Mouse (Mus musculus) kidney, embryonic 16.5 days (tissue): ENCODE measurements at regions not wholly inside any gene's neighbourhood (a gene's known extent, or its start where the extent isn't known, plus 50 kb on each side); places are given as distances from the start of the nearest gene placed in this dataset.
A peak's percentile ranks its signal among the peaks of the same experiment; 100 is the strongest.

Source experiments
- ATAC-seq: fragments of 200-750 bp; cut with Nextera tagmentation; 2 replicates; pipeline ENCODE4 v1.8.0; 2017; ENCODE audit warnings: moderate TSS enrichment; ENCODE audit not compliant: low FRiP score, low TSS enrichment
- H3K27ac ChIP-seq: fragments of 300-500 bp; sonication (generic); 2 replicates; pipeline ENCODE4 v1.5.1; 2014; ENCODE audit warnings: low read length
- H3K27me3 ChIP-seq: fragments of 300-500 bp; sonication (generic); 2 replicates; pipeline ENCODE4 v1.6.1; 2014; ENCODE audit warnings: low read length, control low read depth, mixed read lengths; ENCODE audit not compliant: insufficient read depth
- H3K36me3 ChIP-seq: fragments of 300-500 bp; sonication (generic); 2 replicates; pipeline ENCODE4 v1.6.1; 2014; ENCODE audit warnings: low read length, control low read depth, mixed read lengths; ENCODE audit not compliant: insufficient read depth
- H3K4me1 ChIP-seq: fragments of 300-500 bp; sonication (generic); 2 replicates; pipeline ENCODE4 v1.6.1; 2014; ENCODE audit warnings: low read length, control low read depth, mixed read lengths; ENCODE audit not compliant: insufficient read depth
- H3K4me2 ChIP-seq: fragments of 300-500 bp; sonication (generic); replicated peaks from 2 replicates; pipeline ENCODE4 v1.6.1; 2014; ENCODE audit warnings: low read depth, low read length
- H3K4me3 ChIP-seq: fragments of 300-500 bp; sonication (generic); 2 replicates; pipeline ENCODE4 v1.5.1; 2014; ENCODE audit warnings: mild to moderate bottlenecking, low read length
- H3K9ac ChIP-seq: fragments of 300-500 bp; sonication (generic); replicated peaks from 2 replicates; pipeline ENCODE4 v1.6.1; 2014; ENCODE audit warnings: low read length
- H3K9me3 ChIP-seq: fragments of 300-500 bp; sonication (generic); 2 replicates; pipeline ENCODE4 v1.6.1; 2016; ENCODE audit warnings: low read length, control low read depth
- WGBS: fragments of 180-500 bp; shearing (Covaris S2); extraction: QIAGEN DNeasy Blood & Tissue Kit; methylation state at CpG from one replicate; pipeline ENCODE4 v1.1.7; 2014; 5-methylcytosine and 5-hydroxymethylcytosine counted together

DNA sequence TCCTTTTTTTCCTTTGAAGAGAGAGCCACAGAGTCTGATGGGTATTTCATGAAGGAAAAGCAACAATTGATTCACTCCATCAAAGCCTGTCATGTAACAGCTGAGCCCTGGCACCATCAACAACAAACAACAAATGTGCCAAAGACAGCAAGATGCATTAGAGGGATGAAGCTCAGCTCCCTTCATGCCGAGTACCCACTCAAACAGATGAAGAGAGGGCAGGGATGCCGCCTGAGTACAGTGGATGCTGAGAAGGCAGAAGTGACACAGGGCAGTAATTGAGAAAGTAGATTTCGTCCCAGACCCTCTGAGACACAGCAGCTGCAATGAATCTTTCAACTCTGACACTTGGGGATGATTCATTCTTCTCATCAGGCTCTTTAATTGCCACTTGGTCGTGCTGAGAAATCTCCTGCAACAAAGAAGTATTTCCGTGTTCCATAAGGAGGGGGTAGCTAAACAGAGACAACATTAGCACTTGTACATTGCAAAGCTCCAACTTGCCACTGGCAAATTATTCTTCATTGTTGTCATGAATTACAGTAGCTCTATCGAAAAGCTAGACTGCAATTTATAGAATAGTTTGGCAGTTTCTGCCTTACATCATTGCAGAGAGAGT lies 467.9 kb downstream of the Prim2 start:
- H3K4me2 ChIP-seq, result no peak overlapping the region
- H3K9ac ChIP-seq, result no peak overlapping the region
- no peak overlapping the region for H3K4me3 ChIP-seq
- ATAC-seq, result no peak
- H3K27me3 ChIP-seq, result no peaks in the 10 kb centered on the region
- WGBS, result 25% methylated on average over 6 of the region's 6 CpGs
- H3K36me3 ChIP-seq, result no peaks in the 10 kb centered on the region
- no peaks in the 10 kb centered on the region for H3K9me3 ChIP-seq
- no peaks in the 10 kb centered on the region for H3K4me1 ChIP-seq
- no peak overlapping the region for H3K27ac ChIP-seq

DNA sequence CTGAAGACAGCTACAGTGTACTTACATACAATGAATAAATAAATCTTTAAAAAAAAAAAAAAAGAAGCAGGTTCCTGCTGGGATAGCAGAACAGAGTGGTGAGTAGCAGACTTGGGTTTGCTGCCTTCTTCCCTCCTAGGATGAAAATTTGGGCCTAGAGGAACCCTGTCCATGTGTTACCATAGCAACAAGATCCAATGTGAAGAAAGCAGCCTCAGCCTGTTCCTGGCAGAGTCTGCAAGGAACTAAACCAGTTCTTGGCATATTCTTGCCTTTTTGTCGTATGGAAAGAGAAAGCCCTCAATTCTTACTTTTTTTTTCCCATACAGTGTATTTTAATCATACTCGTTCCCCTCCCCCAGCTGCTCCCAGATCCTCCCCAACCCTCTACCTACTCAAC lies 474.5 kb downstream of the Prim2 start:
- Histone ChIP-seq H3K4me2 (no peak overlapping the region), H3K27ac (no peak overlapping the region), H3K9ac (no peak overlapping the region), H3K36me3 (no peaks in the 10 kb centered on the region), H3K27me3 (no peaks in the 10 kb centered on the region), H3K4me1 (no peaks in the 10 kb centered on the region), H3K4me3 (no peak overlapping the region), H3K9me3 (no peaks in the 10 kb centered on the region)
- no peak for ATAC-seq
- WGBS, result 82% methylated on average over 2 of the region's 2 CpGs

DNA sequence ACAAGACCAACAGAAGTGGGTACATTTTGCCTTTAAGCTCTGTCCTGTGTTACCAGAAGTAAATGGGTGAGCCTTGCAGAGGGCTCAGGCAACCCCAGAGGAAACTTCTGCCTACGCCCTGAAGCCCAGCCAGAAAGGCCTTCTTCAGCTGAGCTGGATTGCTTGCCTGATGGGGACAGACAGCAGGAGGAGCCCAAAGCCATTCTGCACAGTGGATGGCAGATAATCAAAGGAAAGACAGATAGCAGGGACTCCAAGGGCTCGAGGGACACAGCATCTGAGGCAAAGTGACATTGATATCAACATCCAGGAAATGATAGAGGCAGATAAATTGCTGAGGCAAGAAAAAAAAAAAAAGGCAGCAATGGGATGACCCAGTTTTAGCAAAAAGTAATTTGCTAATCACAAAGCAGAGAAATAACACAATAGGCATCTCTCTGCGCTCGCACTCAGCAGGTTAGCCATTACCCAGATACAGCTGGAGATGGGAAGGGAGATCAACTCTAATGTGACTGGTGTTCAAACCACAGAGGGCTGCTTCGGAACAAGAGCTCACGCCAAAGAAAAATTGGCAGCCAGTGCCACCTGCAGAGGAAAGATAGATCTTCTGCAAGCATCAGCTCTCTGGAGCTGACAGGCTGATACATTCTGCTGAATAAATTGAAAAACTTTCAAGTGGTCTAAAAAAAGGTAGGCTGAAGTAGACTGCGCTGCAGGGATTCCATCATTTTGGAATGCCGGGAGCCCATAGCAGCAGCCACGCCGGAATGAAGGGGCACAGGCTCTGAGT lies 494.8 kb downstream of the Prim2 start:
- Histone ChIP-seq H3K4me2 (no peak overlapping the region), H3K27me3 (no peaks in the 10 kb centered on the region), H3K4me1 (no peaks in the 10 kb centered on the region), H3K36me3 (no peaks in the 10 kb centered on the region), H3K9me3 (no peaks in the 10 kb centered on the region), H3K4me3 (no peak overlapping the region), H3K9ac (no peak overlapping the region), H3K27ac (no peak overlapping the region)
- no peak for ATAC-seq
- WGBS, result 78% methylated on average over 10 of the region's 10 CpGs

DNA sequence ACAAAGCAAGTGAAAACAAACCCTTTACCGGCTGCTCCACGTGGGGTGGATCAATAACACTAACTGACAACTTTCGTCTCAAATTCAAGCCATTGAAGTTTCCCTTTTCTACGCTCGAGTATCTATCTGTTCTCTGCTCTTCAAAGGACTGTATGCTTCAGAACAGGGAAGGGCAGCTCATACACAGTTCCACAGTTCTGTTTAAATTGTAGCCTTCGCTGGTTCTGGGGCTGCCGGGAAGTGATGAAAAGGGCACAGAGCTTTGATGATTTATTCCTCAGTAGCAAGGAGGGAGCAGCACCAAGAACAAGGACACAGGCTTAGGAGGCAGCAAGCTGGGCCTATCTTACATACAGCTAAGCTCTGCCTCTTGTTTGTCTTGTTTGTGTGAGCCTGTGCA lies 532.6 kb downstream of the Prim2 start:
- H3K4me1 ChIP-seq, result no peaks in the 10 kb centered on the region
- H3K27me3 ChIP-seq, result no peaks in the 10 kb centered on the region
- no peak overlapping the region for H3K4me3 ChIP-seq
- no peak overlapping the region for H3K4me2 ChIP-seq
- ATAC-seq, result no peak
- no peaks in the 10 kb centered on the region for H3K36me3 ChIP-seq
- H3K9ac ChIP-seq, result no peak overlapping the region
- H3K9me3 ChIP-seq, result no peaks in the 10 kb centered on the region
- no peak overlapping the region for H3K27ac ChIP-seq
- WGBS, result 37% methylated on average over 7 of the region's 7 CpGs

DNA sequence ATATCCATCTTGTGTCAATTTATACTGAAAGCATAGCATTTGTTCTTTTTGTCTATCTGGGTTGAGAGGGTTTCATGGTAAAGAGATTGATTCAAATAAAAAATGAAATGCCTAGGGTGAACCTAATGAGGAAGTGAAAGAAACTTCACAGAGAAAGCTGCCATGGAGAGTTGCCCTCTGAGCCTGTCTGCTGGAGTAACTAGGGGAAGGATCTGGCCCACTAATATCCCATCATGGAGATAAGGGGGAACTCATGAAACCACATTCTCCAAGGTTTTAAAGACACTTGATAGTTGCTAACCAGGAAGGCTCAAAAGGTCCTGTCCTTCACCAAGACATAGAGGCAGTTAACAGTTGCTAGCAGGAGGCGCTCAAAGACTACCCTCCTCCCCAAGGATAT lies 539.2 kb downstream of the Prim2 start:
- Histone ChIP-seq H3K4me1 (no peaks in the 10 kb centered on the region), H3K4me3 (no peak overlapping the region), H3K9ac (no peak overlapping the region), H3K27me3 (no peaks in the 10 kb centered on the region), H3K9me3 (no peaks in the 10 kb centered on the region), H3K27ac (no peak overlapping the region), H3K36me3 (no peaks in the 10 kb centered on the region), H3K4me2 (no peak overlapping the region)
- ATAC-seq, result no peak
- 97% methylated on average over 1 of the region's 1 CpGs for WGBS

DNA sequence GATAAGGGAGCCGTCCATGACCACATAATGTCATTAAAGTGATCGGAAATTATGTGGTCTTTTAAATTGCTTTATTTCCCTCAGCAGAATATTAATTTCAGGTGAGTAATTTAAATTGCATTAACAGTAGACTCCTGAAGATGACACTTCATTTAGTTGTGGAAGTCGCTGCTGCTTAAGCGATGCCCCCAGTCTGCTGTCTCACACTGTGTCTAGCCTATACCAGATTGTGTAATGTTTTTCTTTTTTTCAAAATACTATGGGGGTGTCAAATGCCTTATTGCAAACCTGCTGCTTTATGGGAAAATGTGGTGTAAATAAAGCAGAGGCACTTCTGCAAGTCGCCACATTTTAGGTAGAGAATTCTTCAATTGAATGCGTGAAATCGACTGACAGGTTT lies 544.5 kb downstream of the Prim2 start:
- no peak for ATAC-seq
- 67% methylated on average over 7 of the region's 7 CpGs for WGBS
- no peak overlapping the region for H3K4me3 ChIP-seq
- no peaks in the 10 kb centered on the region for H3K9me3 ChIP-seq
- H3K36me3 ChIP-seq, result no peaks in the 10 kb centered on the region
- H3K27ac ChIP-seq, result no peak overlapping the region
- H3K9ac ChIP-seq, result no peak overlapping the region
- no peaks in the 10 kb centered on the region for H3K27me3 ChIP-seq
- no peaks in the 10 kb centered on the region for H3K4me1 ChIP-seq
- H3K4me2 ChIP-seq, result no peak overlapping the region

DNA sequence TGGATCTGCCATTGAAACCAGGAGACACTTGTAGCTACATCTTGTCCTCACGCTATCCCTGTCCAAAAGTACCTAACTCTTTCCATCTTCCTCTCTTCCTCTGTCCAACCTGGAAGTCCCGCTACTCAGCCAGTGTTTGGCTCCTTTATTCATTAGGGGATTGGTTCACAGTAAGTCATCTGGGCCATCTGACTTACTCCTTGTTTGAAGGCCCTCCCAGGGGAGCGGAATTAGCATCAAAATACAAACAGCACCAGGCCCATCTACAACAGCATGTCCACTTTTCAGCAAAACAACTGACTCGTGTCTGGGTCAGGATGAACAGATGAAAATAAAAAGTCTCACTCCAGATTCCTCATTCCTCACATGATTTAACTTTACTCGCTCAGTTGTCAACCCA lies 559.2 kb upstream of the Gm5415 start:
- Histone ChIP-seq H3K27ac (no peak overlapping the region), H3K4me3 (no peak overlapping the region), H3K4me2 (no peak overlapping the region), H3K36me3 (no peaks in the 10 kb centered on the region), H3K9me3 (peaks cover 6% of the 10 kb centered on the region; the same call in 1 of the 2 replicates), H3K9ac (no peak overlapping the region), H3K27me3 (no peaks in the 10 kb centered on the region), H3K4me1 (no peaks in the 10 kb centered on the region)
- ATAC-seq, result no peak
- WGBS, result 76% methylated on average over 5 of the region's 5 CpGs

DNA sequence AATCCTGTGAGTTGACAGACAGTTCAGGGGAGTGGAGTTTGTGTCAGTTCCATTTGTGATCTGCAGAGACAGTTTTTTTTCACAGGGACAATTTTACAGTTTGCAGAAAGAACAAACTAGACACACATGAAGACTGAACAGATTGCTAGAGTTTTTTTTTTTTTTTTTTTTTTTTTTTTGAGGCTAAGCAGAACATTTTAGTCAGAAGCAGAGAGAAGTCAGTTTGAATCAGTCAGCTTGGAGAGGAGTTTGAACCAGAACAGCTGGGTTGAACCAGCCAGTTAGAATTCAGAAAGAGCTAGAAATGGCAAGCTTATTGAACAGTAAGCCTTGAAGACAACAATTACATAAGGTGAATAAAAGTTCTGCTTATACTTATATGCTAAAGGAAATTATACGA lies 557.2 kb upstream of the Gm5415 start:
- Histone ChIP-seq H3K36me3 (no peaks in the 10 kb centered on the region), H3K9ac (no peak overlapping the region), H3K4me2 (no peak overlapping the region), H3K4me1 (no peaks in the 10 kb centered on the region), H3K27me3 (no peaks in the 10 kb centered on the region), H3K9me3 (peaks cover 6% of the 10 kb centered on the region; the same call in 1 of the 2 replicates), H3K4me3 (no peak overlapping the region), H3K27ac (no peak overlapping the region)
- ATAC-seq, result no peak
- WGBS, result 91% methylated on average over 1 of the region's 1 CpGs

DNA sequence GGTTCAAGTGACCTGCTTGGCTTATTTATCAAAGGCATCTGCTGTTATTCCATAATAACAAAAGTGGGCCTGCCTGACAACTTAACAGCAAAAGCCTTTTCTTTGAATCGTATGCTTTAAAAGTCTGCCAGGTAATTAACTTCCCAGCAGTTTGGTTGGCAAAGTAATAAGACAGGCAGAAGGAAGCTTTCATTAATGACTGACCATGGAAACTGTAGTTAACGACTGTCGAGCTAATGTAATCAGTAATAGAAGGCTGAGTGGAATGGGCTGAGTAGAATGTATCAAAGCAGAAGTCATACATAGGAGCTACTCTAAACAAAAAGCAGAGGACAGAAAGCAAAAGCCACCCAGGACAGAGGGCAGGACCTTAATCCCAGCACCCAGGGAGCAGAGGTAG lies 551.0 kb upstream of the Gm5415 start:
- H3K36me3 ChIP-seq, result no peaks in the 10 kb centered on the region
- ATAC-seq, result peak; percentile 88; the same call in 1 of the 2 replicates
- no peaks in the 10 kb centered on the region for H3K4me1 ChIP-seq
- no peaks in the 10 kb centered on the region for H3K27me3 ChIP-seq
- no peak overlapping the region for H3K4me2 ChIP-seq
- H3K9ac ChIP-seq, result no peak overlapping the region
- no peak overlapping the region for H3K4me3 ChIP-seq
- no peak overlapping the region for H3K27ac ChIP-seq
- no peaks in the 10 kb centered on the region for H3K9me3 ChIP-seq
- WGBS, result 55% methylated on average over 3 of the region's 3 CpGs

DNA sequence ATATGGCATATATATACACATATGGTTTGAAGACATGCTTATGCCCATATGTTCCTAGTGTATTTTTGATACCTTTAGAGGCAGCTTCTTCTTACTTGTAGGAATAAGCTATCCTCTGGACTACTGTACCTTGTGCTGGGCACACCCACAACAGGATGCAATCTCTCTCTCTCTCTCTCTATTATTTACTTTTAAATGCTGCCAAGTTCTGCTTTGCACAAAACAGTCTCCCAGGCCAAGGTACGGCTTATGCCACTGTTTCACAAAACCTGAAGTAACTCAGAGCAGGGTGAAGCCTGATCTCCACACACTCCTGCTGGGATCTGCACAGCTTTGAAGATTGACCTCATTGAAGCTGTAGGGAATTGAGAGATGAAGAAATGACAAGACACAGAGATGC lies 549.8 kb upstream of the Gm5415 start:
- no peak overlapping the region for H3K27ac ChIP-seq
- H3K9ac ChIP-seq, result no peak overlapping the region
- WGBS, result 91% methylated on average over 1 of the region's 1 CpGs
- H3K4me1 ChIP-seq, result no peaks in the 10 kb centered on the region
- no peaks in the 10 kb centered on the region for H3K36me3 ChIP-seq
- no peak overlapping the region for H3K4me2 ChIP-seq
- no peak overlapping the region for H3K4me3 ChIP-seq
- H3K9me3 ChIP-seq, result no peaks in the 10 kb centered on the region
- no peak for ATAC-seq
- H3K27me3 ChIP-seq, result no peaks in the 10 kb centered on the region
